Mouse (Mus musculus): ENCODE measurements around the gene Kif3a. TPM values are rescaled to one million over a fixed set of nuclear protein-coding genes. Genes with fewer than 3 reads are reported as not detected.

The Kif3a gene
- polyA plus RNA-seq (2012; rRNA removed): 0.72 and 0.89 TPM in 2 replicates

GRCm38 (mm10) chr11:53567224-53568014 is at the start of gene Kif3a:
Gene Kif3a, plus strand, starts transcription at chr11:53567379.
- H3K4me1 ChIP-seq (ENCODE audit: control insufficient read depth, insufficient read depth, insufficient read length, low read length): no peaks in the 10 kb centered on the region
- WGBS: 2% methylated on average over 68 of the region's 69 CpGs
- TF ChIP-seq CTCF (IDR thresholded peaks at IDR 0.05; ENCODE audit: extremely low read depth, insufficient read length, insufficient replicate concordance, low read depth, low read length) (no peak), POLR2A (IDR thresholded peaks at IDR 0.05; ENCODE audit: low read depth, low read length) (0 out of 2 replicates have a peak, but pooled peaks have one; percentile 10)
- no peaks in the 10 kb centered on the region; the same call in 1 of the 2 replicates for H3K27me3 ChIP-seq (ENCODE audit: control insufficient read depth, insufficient read depth, low read length)
- no peaks in the 10 kb centered on the region for H3K36me3 ChIP-seq (ENCODE audit: control insufficient read depth, insufficient read depth, low read length)
- H3K4me3 ChIP-seq (ENCODE audit: low read depth, low read length): peak within 1 kb of the TSS; percentile 89
- H3K27ac ChIP-seq (ENCODE audit: insufficient read depth, low read depth, low read length): no peak within 1 kb of the TSS

GRCm38 (mm10) chr11:53518759-53519158 is 48.4 kb upstream of the Kif3a start:
- Histone ChIP-seq H3K27me3 (ENCODE audit: control insufficient read depth, insufficient read depth, low read length) (no peaks in the 10 kb centered on the region), H3K27ac (ENCODE audit: insufficient read depth, low read depth, low read length) (no peak overlapping the region), H3K4me1 (ENCODE audit: control insufficient read depth, insufficient read depth, insufficient read length, low read length) (peaks cover 13% of the 10 kb centered on the region; the same call in 1 of the 2 replicates), H3K36me3 (ENCODE audit: control insufficient read depth, insufficient read depth, low read length) (no peaks in the 10 kb centered on the region), H3K4me3 (ENCODE audit: low read depth, low read length) (no peak overlapping the region)
- WGBS: 58% methylated on average over 5 of the region's 5 CpGs
- no peak for TF ChIP-seq POLR2A (IDR thresholded peaks at IDR 0.05; ENCODE audit: low read depth, low read length)
- TF ChIP-seq CTCF (IDR thresholded peaks at IDR 0.05; ENCODE audit: extremely low read depth, insufficient read length, insufficient replicate concordance, low read depth, low read length): no peak

- Histone ChIP-seq H3K4me1 (ENCODE audit: control insufficient read depth, insufficient read depth, insufficient read length, low read length) (peaks cover 13% of the 10 kb centered on the region; the same call in 1 of the 2 replicates), H3K27me3 (ENCODE audit: control insufficient read depth, insufficient read depth, low read length) (no peaks in the 10 kb centered on the region), H3K27ac (ENCODE audit: insufficient read depth, low read depth, low read length) (no peak within 1 kb of the TSS), H3K4me3 (ENCODE audit: low read depth, low read length) (peak within 1 kb of the TSS; percentile 84), H3K36me3 (ENCODE audit: control insufficient read depth, insufficient read depth, low read length) (no peaks in the 10 kb centered on the region)
- WGBS: 5% methylated on average over 79 of the region's 79 CpGs
- no peak for TF ChIP-seq POLR2A (IDR thresholded peaks at IDR 0.05; ENCODE audit: low read depth, low read length)
- TF ChIP-seq CTCF (IDR thresholded peaks at IDR 0.05; ENCODE audit: extremely low read depth, insufficient read length, insufficient replicate concordance, low read depth, low read length): no peak
Measured at GRCm38 (mm10) chr11:53519207-53520121, 47.7 kb upstream of the Kif3a start, which contains the start of gene Sept8. Gene Sept8, plus strand, starts transcription at chr11:53519257.

GRCm38 (mm10) chr11:53520122-53520978 is 46.8 kb upstream of the Kif3a start:
- peak overlapping the region; percentile 84 for H3K4me3 ChIP-seq (ENCODE audit: low read depth, low read length)
- no peaks in the 10 kb centered on the region for H3K27me3 ChIP-seq (ENCODE audit: control insufficient read depth, insufficient read depth, low read length)
- no peak for TF ChIP-seq CTCF (IDR thresholded peaks at IDR 0.05; ENCODE audit: extremely low read depth, insufficient read length, insufficient replicate concordance, low read depth, low read length)
- TF ChIP-seq POLR2A (IDR thresholded peaks at IDR 0.05; ENCODE audit: low read depth, low read length): no peak
- H3K27ac ChIP-seq (ENCODE audit: insufficient read depth, low read depth, low read length): peak overlapping the region; percentile 37; the same call in 1 of the 2 replicates
- WGBS: 4% methylated on average over 24 of the region's 24 CpGs
- H3K36me3 ChIP-seq (ENCODE audit: control insufficient read depth, insufficient read depth, low read length): no peaks in the 10 kb centered on the region
- peaks cover 13% of the 10 kb centered on the region; the same call in 1 of the 2 replicates for H3K4me1 ChIP-seq (ENCODE audit: control insufficient read depth, insufficient read depth, insufficient read length, low read length)

- TF ChIP-seq POLR2A (IDR thresholded peaks at IDR 0.05; ENCODE audit: low read depth, low read length): no peak
- no peak for TF ChIP-seq CTCF (IDR thresholded peaks at IDR 0.05; ENCODE audit: extremely low read depth, insufficient read length, insufficient replicate concordance, low read depth, low read length)
- Histone ChIP-seq H3K4me1 (ENCODE audit: control insufficient read depth, insufficient read depth, insufficient read length, low read length) (peaks cover 13% of the 10 kb centered on the region; the same call in 1 of the 2 replicates), H3K27ac (ENCODE audit: insufficient read depth, low read depth, low read length) (no peak overlapping the region), H3K4me3 (ENCODE audit: low read depth, low read length) (no peak overlapping the region), H3K36me3 (ENCODE audit: control insufficient read depth, insufficient read depth, low read length) (no peaks in the 10 kb centered on the region), H3K27me3 (ENCODE audit: control insufficient read depth, insufficient read depth, low read length) (no peaks in the 10 kb centered on the region)
- 48% methylated on average over 16 of the region's 16 CpGs for WGBS
Measured at GRCm38 (mm10) chr11:53521120-53521820, 45.9 kb upstream of the Kif3a start.

- Histone ChIP-seq H3K4me1 (ENCODE audit: control insufficient read depth, insufficient read depth, insufficient read length, low read length) (peaks cover 13% of the 10 kb centered on the region; the same call in 1 of the 2 replicates), H3K36me3 (ENCODE audit: control insufficient read depth, insufficient read depth, low read length) (no peaks in the 10 kb centered on the region), H3K4me3 (ENCODE audit: low read depth, low read length) (no peak overlapping the region), H3K27me3 (ENCODE audit: control insufficient read depth, insufficient read depth, low read length) (no peaks in the 10 kb centered on the region), H3K27ac (ENCODE audit: insufficient read depth, low read depth, low read length) (no peak overlapping the region)
- 67% methylated on average over 7 of the region's 7 CpGs for WGBS
- TF ChIP-seq CTCF (IDR thresholded peaks at IDR 0.05; ENCODE audit: extremely low read depth, insufficient read length, insufficient replicate concordance, low read depth, low read length) (no peak), POLR2A (IDR thresholded peaks at IDR 0.05; ENCODE audit: low read depth, low read length) (no peak)
Measured at GRCm38 (mm10) chr11:53521821-53522131, 45.4 kb upstream of the Kif3a start.
